Mouse (Mus musculus) liver, adult 2 months (tissue): ENCODE measurements at regions not wholly inside any gene's neighbourhood (a gene's known extent, or its start where the extent isn't known, plus 50 kb on each side); places are given as distances from the start of the nearest gene placed in this dataset.

Experiments used
- DNase-seq: peaks from one replicate; pipeline ENCODE4 v3.0.0-alpha.2; 2011; ENCODE audit warnings: low read depth, low spot score; ENCODE audit errors: extremely low read depth
- H3K27ac ChIP-seq: fragments of 200-500 bp; replicated peaks from 2 replicates; pipeline ENCODE4 v1.5.1; 2012; ENCODE audit warnings: low read depth, mild to moderate bottlenecking, control low read depth, inconsistent platforms, low read length; ENCODE audit not compliant: insufficient read depth
- H3K27me3 ChIP-seq: fragments of 200-500 bp; 2 replicates; pipeline ENCODE4 v1.6.1; 2012; ENCODE audit warnings: mild to moderate bottlenecking, moderate library complexity, low read length, inconsistent platforms; ENCODE audit not compliant: control insufficient read depth, insufficient read depth
- H3K36me3 ChIP-seq: fragments of 200-500 bp; 2 replicates; pipeline ENCODE4 v1.6.1; 2012; ENCODE audit warnings: low read length, inconsistent platforms; ENCODE audit not compliant: control insufficient read depth, insufficient read depth
- H3K4me1 ChIP-seq: fragments of 200-500 bp; 2 replicates; pipeline ENCODE4 v1.6.1; 2011; ENCODE audit warnings: low read length; ENCODE audit not compliant: control insufficient read depth, insufficient read depth
- H3K4me3 ChIP-seq: fragments of 200-500 bp; 2 replicates; pipeline ENCODE4 v1.5.1; 2011; ENCODE audit warnings: low read depth, mild to moderate bottlenecking, control low read depth, low read length, moderate library complexity; ENCODE audit not compliant: insufficient read depth
- H3K79me2 ChIP-seq: fragments of 200-500 bp; 2 replicates; pipeline ENCODE4 v1.6.1; 2012; ENCODE audit warnings: inconsistent platforms, mild to moderate bottlenecking, low read length, moderate library complexity; ENCODE audit not compliant: control insufficient read depth, insufficient read depth
- H3K9ac ChIP-seq: fragments of 200-500 bp; 2 replicates; pipeline ENCODE4 v1.6.1; 2012; ENCODE audit warnings: low read depth, mild to moderate bottlenecking, control low read depth, inconsistent platforms, low read length
- CTCF ChIP-seq: fragments of 200-500 bp; IDR thresholded peaks from 2 replicates; pipeline ENCODE4 v1.5.1; 2011; ENCODE audit warnings: low read depth, low read length, control low read depth
- POLR2A ChIP-seq: fragments of 200-500 bp; IDR thresholded peaks from 2 replicates; pipeline ENCODE4 v1.6.1; 2011; ENCODE audit warnings: low read length, control low read depth; ENCODE audit not compliant: insufficient read depth; ENCODE audit errors: extremely low read depth
- whole genome bisulfite sequencing: fragments of 180-500 bp; shearing (Covaris S2); methylation state at CpG from one replicate; pipeline ENCODE4 v1.1.7; 2018; 5-methylcytosine and 5-hydroxymethylcytosine counted together

- H3K4me1 ChIP-seq = no peaks in the 10 kb centered on the region
- no peak for DNase-seq
- no peak overlapping the region for H3K9ac ChIP-seq
- no peaks in the 10 kb centered on the region for H3K79me2 ChIP-seq
- TF ChIP-seq CTCF (no peak), POLR2A (no peak)
- no peaks in the 10 kb centered on the region for H3K27me3 ChIP-seq
- H3K4me3 ChIP-seq = no peak overlapping the region
- WGBS = 61% methylated on average over 1 of the region's 1 CpGs
- H3K36me3 ChIP-seq = no peaks in the 10 kb centered on the region
- no peak overlapping the region for H3K27ac ChIP-seq
Measured at GRCm38 (mm10) chr5:118351301-118351700, 106.3 kb downstream of the 2410131K14Rik start.

GRCm38 (mm10) chr5:118352142-118352541 lies 107.1 kb downstream of the 2410131K14Rik start:
- DNase-seq = no peak
- H3K4me1 ChIP-seq = no peaks in the 10 kb centered on the region
- no peaks in the 10 kb centered on the region for H3K36me3 ChIP-seq
- no peaks in the 10 kb centered on the region for H3K27me3 ChIP-seq
- no peaks in the 10 kb centered on the region for H3K79me2 ChIP-seq
- WGBS = 89% methylated on average over 4 of the region's 4 CpGs
- H3K4me3 ChIP-seq = no peak overlapping the region
- no peak overlapping the region for H3K9ac ChIP-seq
- no peak for TF ChIP-seq POLR2A
- TF ChIP-seq CTCF = no peak
- H3K27ac ChIP-seq = no peak overlapping the region

- no peaks in the 10 kb centered on the region for H3K4me1 ChIP-seq
- no peaks in the 10 kb centered on the region for H3K36me3 ChIP-seq
- 48% methylated on average over 6 of the region's 6 CpGs for WGBS
- no peaks in the 10 kb centered on the region for H3K79me2 ChIP-seq
- H3K9ac ChIP-seq = no peak overlapping the region
- H3K27ac ChIP-seq = no peak overlapping the region
- no peak for TF ChIP-seq POLR2A
- no peak for TF ChIP-seq CTCF
- no peak for DNase-seq
- no peaks in the 10 kb centered on the region for H3K27me3 ChIP-seq
- no peak overlapping the region for H3K4me3 ChIP-seq
Measured at GRCm38 (mm10) chr5:118353061-118353460, 108.0 kb downstream of the 2410131K14Rik start.

GRCm38 (mm10) chr5:118353689-118354088 lies 108.7 kb downstream of the 2410131K14Rik start:
- no peak for DNase-seq

GRCm38 (mm10) chr5:118354127-118354526 lies 109.1 kb downstream of the 2410131K14Rik start:
- Histone ChIP-seq H3K79me2 (no peaks in the 10 kb centered on the region), H3K4me3 (no peak overlapping the region), H3K27me3 (no peaks in the 10 kb centered on the region), H3K27ac (no peak overlapping the region), H3K4me1 (no peaks in the 10 kb centered on the region), H3K9ac (no peak overlapping the region), H3K36me3 (no peaks in the 10 kb centered on the region)
- TF ChIP-seq POLR2A (no peak), CTCF (no peak)
- 66% methylated on average over 5 of the region's 5 CpGs for WGBS
- DNase-seq = peak; percentile 7

More at GRCm38 (mm10) chr5:118353689-118354088, 108.7 kb downstream of the 2410131K14Rik start:
- Histone ChIP-seq H3K9ac (no peak overlapping the region), H3K4me1 (no peaks in the 10 kb centered on the region), H3K36me3 (no peaks in the 10 kb centered on the region), H3K4me3 (no peak overlapping the region), H3K27me3 (no peaks in the 10 kb centered on the region), H3K79me2 (no peaks in the 10 kb centered on the region), H3K27ac (no peak overlapping the region)
- 48% methylated on average over 9 of the region's 9 CpGs for WGBS
- TF ChIP-seq POLR2A (no peak), CTCF (no peak)

GRCm38 (mm10) chr5:118354871-118355270 lies 109.8 kb downstream of the 2410131K14Rik start:
- TF ChIP-seq POLR2A (no peak), CTCF (no peak)
- WGBS = 55% methylated on average over 3 of the region's 3 CpGs

More at GRCm38 (mm10) chr5:118354871-118355270, 109.8 kb downstream of the 2410131K14Rik start:
- H3K4me1 ChIP-seq = no peaks in the 10 kb centered on the region
- H3K36me3 ChIP-seq = no peaks in the 10 kb centered on the region
- no peak overlapping the region for H3K27ac ChIP-seq
- H3K9ac ChIP-seq = no peak overlapping the region
- no peaks in the 10 kb centered on the region for H3K27me3 ChIP-seq
- DNase-seq = no peak
- no peak overlapping the region for H3K4me3 ChIP-seq
- H3K79me2 ChIP-seq = no peaks in the 10 kb centered on the region
